Mouse (Mus musculus) bone marrow macrophage, adult 2 months (primary cell): Measurements from ENCODE around the gene Lysmd2.

ENCODE experiments used
- CTCF ChIP-seq: IDR thresholded peaks from 2 replicates; pipeline ENCODE4 v1.5.1; 2012; ENCODE audit warnings: low read depth, mild to moderate bottlenecking, low read length, moderate library complexity
- POLR2A ChIP-seq: IDR thresholded peaks from 2 replicates; pipeline ENCODE4 v1.6.1; 2012; ENCODE audit warnings: mild to moderate bottlenecking, low read depth, low read length, borderline replicate concordance

- TF ChIP-seq CTCF (no peak), POLR2A (no peak)
Observed at GRCm38 (mm10) chr9:75625556-75626307, at the start of gene Lysmd2.
